Mouse (Mus musculus): ENCODE measurements at regions not wholly inside any gene's neighbourhood (a gene's known extent, or its start where the extent isn't known, plus 50 kb on each side); places are given as distances from the start of the nearest gene placed in this dataset.
"Not testable (repeated sequence)": the region's sequence is repeated elsewhere in the genome, so short reads cannot be mapped to it uniquely, and the experiment has no call there.

- TF ChIP-seq CTCF (IDR thresholded peaks at IDR 0.05; ENCODE audit: low read depth, low read length); POLR2A (IDR thresholded peaks at IDR 0.05; ENCODE audit: insufficient read depth, low read length): not testable (repeated sequence)
These were observed 111.8 kb upstream of the Zfp960 start for GRCm38 (mm10) chr17:16952146-16952545.

Measured in ES-Bruce4 (cell line).